ENCODE assay signal across 19 mouse cellular contexts in the genomic region with DNA sequence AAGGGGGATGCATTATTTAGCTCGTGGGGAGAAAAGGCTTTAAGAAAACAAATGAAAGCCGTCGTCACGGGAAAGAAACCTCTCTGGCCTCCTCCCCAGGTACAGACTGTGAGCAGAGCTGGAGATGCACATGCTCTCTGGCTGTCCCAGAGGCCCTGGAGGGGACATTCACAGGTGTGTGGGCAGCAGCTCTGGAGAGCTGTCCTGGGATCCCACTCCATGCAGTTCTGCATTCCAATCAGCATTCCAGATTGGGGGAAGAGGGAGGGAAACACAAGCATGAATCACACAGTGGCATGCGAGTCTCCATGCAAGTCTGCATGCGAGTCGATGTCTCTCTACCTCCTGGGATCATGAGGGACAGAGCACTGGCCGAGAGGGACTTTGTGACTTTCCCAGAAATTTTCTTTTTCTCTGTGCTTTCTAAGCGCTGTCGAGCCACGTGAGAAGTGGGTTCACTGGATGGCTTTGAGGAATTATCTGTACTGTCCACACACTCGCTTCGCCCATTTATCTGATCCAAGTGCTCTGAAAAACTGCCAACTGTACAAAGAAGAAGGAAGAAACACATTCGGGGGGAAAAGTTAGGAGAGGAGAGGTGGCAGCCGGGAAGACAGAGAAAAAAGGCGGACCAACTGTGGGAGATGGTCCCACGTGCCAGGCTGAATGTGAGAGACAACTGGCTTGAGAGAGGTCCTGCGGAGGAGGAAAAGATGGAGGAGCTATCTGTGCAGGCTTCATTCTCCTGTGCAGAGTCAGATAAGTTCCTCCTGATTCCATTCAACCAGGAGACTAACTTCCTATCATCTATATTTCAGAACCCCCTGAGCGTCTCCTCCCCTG.
DNase-seq lines count a peak whose midpoint lies in the region; ATAC-seq and TF ChIP-seq lines count a peak whose summit lies in the region.
"Had no signal": no experiment of that assay in that cellular context is flagged by ENCODE, and none has a peak within 500 bp of the region (broad histone marks: within the 10 kb centered on the region; RNA-seq: fewer than 3 reads in every experiment).

No protein-coding gene starts in this region.

- TF ChIP-seq POLR2A in lung, adult 2 months (IDR thresholded peaks at IDR 0.05; ENCODE audit: borderline replicate concordance, extremely low read depth, low read depth, low read length), result no peak

- H3K4me3 ChIP-seq in lung, embryonic 15.5 days, result no peak overlapping the region
- H3K4me3 ChIP-seq in lung, adult 2 months (replicated peaks; ENCODE audit: extremely low read depth, low read depth, low read length), result no peak overlapping the region
- H3K4me3 ChIP-seq in liver, embryonic 11.5 days (ENCODE audit: low read depth, low read length), result no peak overlapping the region
- H3K4me3 ChIP-seq: hindbrain, embryonic 13.5 days; midbrain, embryonic 12.5 days; neural tube, embryonic 15.5 days; stomach, embryonic 15.5 days had no signal

- no peaks in the 10 kb centered on the region for H3K9me3 ChIP-seq in lung, embryonic 15.5 days
- no peaks in the 10 kb centered on the region for H3K9me3 ChIP-seq in liver, embryonic 11.5 days (ENCODE audit: control insufficient read depth, low read length)
- H3K9me3 ChIP-seq: G1E; hindbrain, embryonic 13.5 days; midbrain, embryonic 12.5 days; neural tube, embryonic 15.5 days; stomach, embryonic 15.5 days had no signal

- H3K27me3 ChIP-seq in lung, embryonic 15.5 days, result no peaks in the 10 kb centered on the region
- no peaks in the 10 kb centered on the region for H3K27me3 ChIP-seq in liver, embryonic 11.5 days (replicated peaks; ENCODE audit: control insufficient read depth, insufficient read depth, low read length)
- H3K27me3 ChIP-seq: hindbrain, embryonic 13.5 days; midbrain, embryonic 12.5 days; neural tube, embryonic 15.5 days; stomach, embryonic 15.5 days had no signal

- peaks cover 35% of the 10 kb centered on the region for H3K36me3 ChIP-seq in lung, embryonic 15.5 days
- peaks cover 9% of the 10 kb centered on the region; the same call in 1 of the 2 replicates for H3K36me3 ChIP-seq in liver, embryonic 11.5 days (ENCODE audit: control insufficient read depth, insufficient read depth, low read length)
- H3K36me3 ChIP-seq: G1E had no signal

- TF ChIP-seq CTCF in lung, adult 2 months (IDR thresholded peaks at IDR 0.05; ENCODE audit: insufficient read depth, low read length), result no peak

- no peak overlapping the region for H3K4me2 ChIP-seq in lung, embryonic 15.5 days
- H3K4me2 ChIP-seq in liver, embryonic 11.5 days, result 0 out of 2 replicates have a peak overlapping the region, but pooled peaks have one; percentile 6
- H3K4me2 ChIP-seq: hindbrain, embryonic 13.5 days; midbrain, embryonic 12.5 days; neural tube, embryonic 15.5 days; stomach, embryonic 15.5 days had no signal

- no peak for DNase-seq in lung, adult 2 months
- DNase-seq in c-Kit-negative CD71-positive TER-119-positive erythroid progenitor cells, embryonic 14.5 days (ENCODE audit: low read depth, low spot score), result peak; percentile 44
- no peak for DNase-seq in liver, embryonic 11.5 days (ENCODE audit: low spot score)
- DNase-seq in B cell, adult 2 months, result no peak
- DNase-seq in left cerebral cortex, adult 18-20 months (ENCODE audit: low spot score in 2 of 2), result no peak
- DNase-seq: adrenal gland, postnatal 36 days; cerebellum, postnatal 14 days; heart, adult 18-20 months; kidney, postnatal 36 days; lung, adult 18-20 months; thymus, postnatal 25 days had no signal

- 0 out of 2 replicates have a peak, but pooled peaks have one; percentile 23 for ATAC-seq in lung, embryonic 15.5 days (ENCODE audit: borderline replicate concordance, extremely low read depth, low FRiP score, low TSS enrichment)
- ATAC-seq in liver, embryonic 11.5 days (replicated peaks; ENCODE audit: low FRiP score), result peak; percentile 83
- peak; percentile 74 for ATAC-seq in megakaryocyte-erythroid progenitor cell, adult 5-6 weeks (replicated peaks; ENCODE audit: low FRiP score, low TSS enrichment, poor library complexity, severe bottlenecking)
- ATAC-seq: intestine, embryonic 16.5 days had no signal

- no peak overlapping the region for H3K9ac ChIP-seq in lung, embryonic 15.5 days
- no peak overlapping the region for H3K9ac ChIP-seq in liver, embryonic 11.5 days (ENCODE audit: low read depth, low read length)
- H3K9ac ChIP-seq: hindbrain, embryonic 13.5 days; midbrain, embryonic 12.5 days; neural tube, embryonic 15.5 days; stomach, embryonic 15.5 days had no signal

- H3K4me1 ChIP-seq in lung, embryonic 15.5 days, result no peaks in the 10 kb centered on the region
- H3K4me1 ChIP-seq in lung, adult 2 months (ENCODE audit: control insufficient read depth, insufficient read depth, low read length), result peaks cover 9% of the 10 kb centered on the region; the same call in 1 of the 2 replicates
- peaks cover 11% of the 10 kb centered on the region for H3K4me1 ChIP-seq in liver, embryonic 11.5 days (replicated peaks; ENCODE audit: control insufficient read depth, insufficient read depth, low read length)
- H3K4me1 ChIP-seq: neural tube, embryonic 15.5 days; stomach, embryonic 15.5 days had no signal

- no peak overlapping the region for H3K27ac ChIP-seq in lung, embryonic 15.5 days
- H3K27ac ChIP-seq in liver, embryonic 11.5 days (ENCODE audit: low read depth, low read length), result no peak overlapping the region
- H3K27ac ChIP-seq: hindbrain, embryonic 13.5 days; midbrain, embryonic 12.5 days; neural tube, embryonic 15.5 days; stomach, embryonic 15.5 days had no signal

- 57% methylated on average over 19 of the region's 19 CpGs for WGBS in lung, embryonic 15.5 days
- 53% methylated on average over 19 of the region's 19 CpGs for WGBS in lung, adult 2 months
- 59% methylated on average over 19 of the region's 19 CpGs for WGBS in liver, embryonic 11.5 days

Comparison
In these comparisons a context has a peak if more than half of its experiments do, and no peak if none do; other contexts are left out.
1. ATAC-seq: peak in every context shown above with its lines; median percentile 83 in liver, embryonic 11.5 days; 74 in megakaryocyte-erythroid progenitor cell, adult 5-6 weeks; 23 in lung, embryonic 15.5 days.